Mouse (Mus musculus): ENCODE measurements around the gene Tmcc2.

DNA sequence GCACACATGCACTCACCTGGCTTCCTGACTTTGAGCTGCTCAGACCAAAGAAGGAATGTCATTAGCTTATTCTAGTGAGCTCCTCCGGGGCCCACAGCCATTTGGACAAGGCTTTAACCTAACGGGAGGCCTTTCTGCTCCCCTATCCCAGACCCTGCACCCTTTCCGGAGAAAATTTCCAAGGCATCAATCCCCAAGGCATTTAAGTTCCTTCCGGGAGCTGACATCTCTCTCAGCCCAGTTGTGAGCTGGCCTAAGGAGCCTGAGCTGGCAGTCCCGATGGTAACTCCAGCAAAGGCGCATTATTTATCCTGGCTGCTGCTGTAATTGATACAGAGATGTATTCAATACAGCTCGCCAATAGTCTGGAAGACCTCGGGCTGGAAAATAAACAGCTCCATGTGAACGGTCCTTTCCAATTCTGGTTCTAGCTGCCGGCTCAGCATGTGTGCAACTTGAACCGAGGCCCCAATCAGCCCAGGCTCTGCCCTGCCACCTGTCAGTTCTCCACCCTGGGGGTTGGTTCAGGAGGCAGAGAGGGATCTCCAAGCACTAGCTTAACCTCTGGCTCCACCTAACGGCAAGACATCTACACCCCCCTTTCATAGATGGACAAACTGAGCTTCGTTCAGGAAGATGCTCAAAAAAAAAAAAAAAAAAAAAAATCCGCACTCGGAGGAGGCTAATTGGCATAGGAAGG is 1.0 kb downstream of the Tmcc2 start:
- TF ChIP-seq CTCF (IDR thresholded peaks at IDR 0.05; ENCODE audit: low read depth) = peak; percentile 92
- peak; percentile 78 for TF ChIP-seq EP300 (IDR thresholded peaks at IDR 0.05; ENCODE audit: low read depth)
